Mouse (Mus musculus) hindbrain, embryonic 12.5 days (tissue): ENCODE measurements at regions not wholly inside any gene's neighbourhood (a gene's known extent, or its start where the extent isn't known, plus 50 kb on each side); places are given as distances from the start of the nearest gene placed in this dataset.

ENCODE experiments used
- ATAC-seq: fragments of 200-750 bp; cut with Nextera tagmentation; 2 replicates; pipeline ENCODE4 v1.8.0; 2017; ENCODE audit warnings: moderate TSS enrichment; ENCODE audit not compliant: low FRiP score
- H3K27ac ChIP-seq: fragments of 300-500 bp; sonication (generic); 2 replicates; pipeline ENCODE4 v1.5.1; 2016; ENCODE audit warnings: mild to moderate bottlenecking
- H3K27me3 ChIP-seq: fragments of 300-500 bp; sonication (generic); 2 replicates; pipeline ENCODE4 v1.6.1; 2016; ENCODE audit warnings: mild to moderate bottlenecking
- H3K36me3 ChIP-seq: fragments of 300-500 bp; sonication (generic); 2 replicates; pipeline ENCODE4 v1.6.1; 2016; ENCODE audit warnings: mild to moderate bottlenecking
- H3K4me1 ChIP-seq: fragments of 300-500 bp; sonication (generic); 2 replicates; pipeline ENCODE4 v1.6.1; 2016
- H3K4me2 ChIP-seq: fragments of 300-500 bp; sonication (generic); replicated peaks from 2 replicates; pipeline ENCODE4 v1.6.1; 2016; ENCODE audit warnings: mild to moderate bottlenecking
- H3K4me3 ChIP-seq: fragments of 300-500 bp; sonication (generic); 2 replicates; pipeline ENCODE4 v1.5.1; 2016; ENCODE audit warnings: mild to moderate bottlenecking
- H3K9ac ChIP-seq: fragments of 300-500 bp; sonication (generic); 2 replicates; pipeline ENCODE4 v1.6.1; 2016; ENCODE audit warnings: mild to moderate bottlenecking, moderate library complexity
- H3K9me3 ChIP-seq: fragments of 300-500 bp; sonication (generic); replicated peaks from 2 replicates; pipeline ENCODE4 v1.6.1; 2016; ENCODE audit warnings: mild to moderate bottlenecking
- WGBS: fragments of 180-500 bp; shearing (Covaris S2); methylation state at CpG from one replicate; pipeline ENCODE4 v1.1.7; 2016; 5-methylcytosine and 5-hydroxymethylcytosine counted together

GRCm38 (mm10) chr2:34111286-34111685, 223.5 kb upstream of the Mvb12b start:
- 61% methylated on average over 3 of the region's 3 CpGs for WGBS
- Histone ChIP-seq H3K27ac (no peak overlapping the region), H3K4me3 (no peak overlapping the region), H3K9ac (no peak overlapping the region), H3K4me2 (no peak overlapping the region), H3K27me3 (no peaks in the 10 kb centered on the region), H3K9me3 (no peaks in the 10 kb centered on the region), H3K4me1 (peaks cover 13% of the 10 kb centered on the region), H3K36me3 (no peaks in the 10 kb centered on the region)
- ATAC-seq = no peak

GRCm38 (mm10) chr2:34110582-34110981, 222.8 kb upstream of the Mvb12b start:
- no peak overlapping the region for H3K9ac ChIP-seq

GRCm38 (mm10) chr2:34107566-34108303, 220.0 kb upstream of the Mvb12b start:
- peaks cover 27% of the 10 kb centered on the region for H3K4me1 ChIP-seq
- no peak overlapping the region for H3K9ac ChIP-seq
- WGBS = 50% methylated on average over 27 of the region's 27 CpGs
- H3K27me3 ChIP-seq = no peaks in the 10 kb centered on the region
- no peak overlapping the region for H3K4me3 ChIP-seq
- peak overlapping the region; percentile 24; the same call in 1 of the 2 replicates for H3K4me2 ChIP-seq
- no peaks in the 10 kb centered on the region for H3K36me3 ChIP-seq
- H3K9me3 ChIP-seq = no peaks in the 10 kb centered on the region
- H3K27ac ChIP-seq = peak overlapping the region; percentile 89
- ATAC-seq = 0 out of 2 replicates have a peak, but pooled peaks have one; percentile 6

More at GRCm38 (mm10) chr2:34110582-34110981, 222.8 kb upstream of the Mvb12b start:
- no peak overlapping the region for H3K4me3 ChIP-seq
- peaks cover 21% of the 10 kb centered on the region for H3K4me1 ChIP-seq
- H3K27me3 ChIP-seq = no peaks in the 10 kb centered on the region
- H3K27ac ChIP-seq = no peak overlapping the region
- WGBS = 83% methylated on average over 17 of the region's 17 CpGs
- H3K36me3 ChIP-seq = no peaks in the 10 kb centered on the region
- no peak for ATAC-seq
- no peak overlapping the region for H3K4me2 ChIP-seq
- H3K9me3 ChIP-seq = no peaks in the 10 kb centered on the region

GRCm38 (mm10) chr2:34106837-34107565, 219.3 kb upstream of the Mvb12b start:
- Histone ChIP-seq H3K27ac (peak overlapping the region; percentile 89), H3K4me2 (peak overlapping the region; percentile 24), H3K4me3 (no peak overlapping the region), H3K9ac (no peak overlapping the region), H3K4me1 (peaks cover 27% of the 10 kb centered on the region), H3K9me3 (no peaks in the 10 kb centered on the region), H3K27me3 (no peaks in the 10 kb centered on the region), H3K36me3 (no peaks in the 10 kb centered on the region)
- peak; percentile 53 for ATAC-seq
- 27% methylated on average over 15 of the region's 15 CpGs for WGBS

- Histone ChIP-seq H3K4me1 (peaks cover 27% of the 10 kb centered on the region), H3K9me3 (no peaks in the 10 kb centered on the region), H3K9ac (peak overlapping the region; percentile 33), H3K4me2 (peak overlapping the region; percentile 23), H3K36me3 (no peaks in the 10 kb centered on the region), H3K27me3 (no peaks in the 10 kb centered on the region), H3K4me3 (no peak overlapping the region), H3K27ac (peak overlapping the region; percentile 89)
- 48% methylated on average over 9 of the region's 9 CpGs for WGBS
- peak; percentile 43 for ATAC-seq
These were observed 218.5 kb upstream of the Mvb12b start for GRCm38 (mm10) chr2:34106245-34106644.

- Histone ChIP-seq H3K9ac (peak overlapping the region; percentile 33; the same call in 1 of the 2 replicates), H3K27me3 (no peaks in the 10 kb centered on the region), H3K36me3 (no peaks in the 10 kb centered on the region), H3K9me3 (no peaks in the 10 kb centered on the region), H3K4me3 (no peak overlapping the region), H3K27ac (peak overlapping the region; percentile 89), H3K4me2 (0 out of 2 replicates have a peak overlapping the region, but pooled peaks have one; percentile 23), H3K4me1 (peaks cover 27% of the 10 kb centered on the region)
- ATAC-seq = peak; percentile 42
- WGBS = 41% methylated on average over 13 of the region's 13 CpGs
These were observed 217.7 kb upstream of the Mvb12b start for GRCm38 (mm10) chr2:34105271-34106051.

- Histone ChIP-seq H3K9ac (no peak overlapping the region), H3K4me1 (peaks cover 10% of the 10 kb centered on the region), H3K9me3 (no peaks in the 10 kb centered on the region), H3K4me3 (no peak overlapping the region), H3K27me3 (no peaks in the 10 kb centered on the region), H3K27ac (no peak overlapping the region), H3K4me2 (no peak overlapping the region), H3K36me3 (no peaks in the 10 kb centered on the region)
- 69% methylated on average over 14 of the region's 14 CpGs for WGBS
- 0 out of 2 replicates have a peak, but pooled peaks have one; percentile 40 for ATAC-seq
These were observed 210.3 kb upstream of the Mvb12b start for GRCm38 (mm10) chr2:34098004-34098547.

GRCm38 (mm10) chr2:34096561-34096960, 208.8 kb upstream of the Mvb12b start:
- Histone ChIP-seq H3K27ac (no peak overlapping the region), H3K36me3 (no peaks in the 10 kb centered on the region), H3K4me3 (no peak overlapping the region), H3K9ac (no peak overlapping the region), H3K4me1 (peaks cover 17% of the 10 kb centered on the region), H3K27me3 (no peaks in the 10 kb centered on the region), H3K4me2 (no peak overlapping the region), H3K9me3 (no peaks in the 10 kb centered on the region)
- no peak for ATAC-seq

- H3K9me3 ChIP-seq = no peaks in the 10 kb centered on the region
- H3K4me1 ChIP-seq = peaks cover 27% of the 10 kb centered on the region
- 67% methylated on average over 4 of the region's 4 CpGs for WGBS
- no peak overlapping the region for H3K4me3 ChIP-seq
- H3K36me3 ChIP-seq = no peaks in the 10 kb centered on the region
- ATAC-seq = no peak
- H3K4me2 ChIP-seq = no peak overlapping the region
- H3K9ac ChIP-seq = no peak overlapping the region
- 0 out of 2 replicates have a peak, but pooled peaks cover 3% of the 10 kb centered on the region for H3K27me3 ChIP-seq
- 0 out of 2 replicates have a peak overlapping the region, but pooled peaks have one; percentile 32 for H3K27ac ChIP-seq
These were observed 201.1 kb upstream of the Mvb12b start for GRCm38 (mm10) chr2:34088832-34089231.

- Histone ChIP-seq H3K9ac (no peak overlapping the region), H3K27me3 (0 out of 2 replicates have a peak, but pooled peaks cover 3% of the 10 kb centered on the region), H3K9me3 (no peaks in the 10 kb centered on the region), H3K27ac (no peak overlapping the region), H3K36me3 (no peaks in the 10 kb centered on the region), H3K4me2 (no peak overlapping the region), H3K4me1 (peaks cover 21% of the 10 kb centered on the region), H3K4me3 (no peak overlapping the region)
- WGBS = 79% methylated on average over 3 of the region's 3 CpGs
- ATAC-seq = 0 out of 2 replicates have a peak, but pooled peaks have one; percentile 36
These were observed 198.4 kb upstream of the Mvb12b start for GRCm38 (mm10) chr2:34086130-34086529.

- WGBS = 65% methylated on average over 1 of the region's 1 CpGs
- Histone ChIP-seq H3K4me1 (peaks cover 27% of the 10 kb centered on the region), H3K4me2 (no peak overlapping the region), H3K36me3 (no peaks in the 10 kb centered on the region), H3K27ac (no peak overlapping the region), H3K9ac (no peak overlapping the region), H3K4me3 (no peak overlapping the region), H3K9me3 (peaks cover 4% of the 10 kb centered on the region; the same call in 1 of the 2 replicates), H3K27me3 (0 out of 2 replicates have a peak, but pooled peaks cover 3% of the 10 kb centered on the region)
- ATAC-seq = peak; percentile 60; the same call in 1 of the 2 replicates
These were observed 196.8 kb upstream of the Mvb12b start for GRCm38 (mm10) chr2:34084513-34084912.
